Mouse (Mus musculus): ENCODE results near the gene Nek3. TPM values are rescaled to one million over a fixed set of nuclear protein-coding genes. Genes with fewer than 3 reads are reported as not detected.
A peak's percentile ranks its signal among the peaks of the same experiment; 100 is the strongest.
"Not testable (repeated sequence)": the region's sequence is repeated elsewhere in the genome, so short reads cannot be mapped to it uniquely, and the experiment has no call there.

The Nek3 gene
- total RNA-seq, 2 experiments from 2014 or later, result 1.7 to 2.3 TPM

GRCm38 (mm10) chr8:22147706-22148366 lies 18.4 kb downstream of the Nek3 start:
- intact Hi-C loops (cut with DNase I), result no loop called here
- no peak for DNase-seq (ENCODE audit: low spot score)

GRCm38 (mm10) chr8:22145831-22146230 lies 20.4 kb downstream of the Nek3 start:
- DNase-seq (ENCODE audit: low spot score), result no peak
- intact Hi-C loops (cut with DNase I), result no loop called here

DNA sequence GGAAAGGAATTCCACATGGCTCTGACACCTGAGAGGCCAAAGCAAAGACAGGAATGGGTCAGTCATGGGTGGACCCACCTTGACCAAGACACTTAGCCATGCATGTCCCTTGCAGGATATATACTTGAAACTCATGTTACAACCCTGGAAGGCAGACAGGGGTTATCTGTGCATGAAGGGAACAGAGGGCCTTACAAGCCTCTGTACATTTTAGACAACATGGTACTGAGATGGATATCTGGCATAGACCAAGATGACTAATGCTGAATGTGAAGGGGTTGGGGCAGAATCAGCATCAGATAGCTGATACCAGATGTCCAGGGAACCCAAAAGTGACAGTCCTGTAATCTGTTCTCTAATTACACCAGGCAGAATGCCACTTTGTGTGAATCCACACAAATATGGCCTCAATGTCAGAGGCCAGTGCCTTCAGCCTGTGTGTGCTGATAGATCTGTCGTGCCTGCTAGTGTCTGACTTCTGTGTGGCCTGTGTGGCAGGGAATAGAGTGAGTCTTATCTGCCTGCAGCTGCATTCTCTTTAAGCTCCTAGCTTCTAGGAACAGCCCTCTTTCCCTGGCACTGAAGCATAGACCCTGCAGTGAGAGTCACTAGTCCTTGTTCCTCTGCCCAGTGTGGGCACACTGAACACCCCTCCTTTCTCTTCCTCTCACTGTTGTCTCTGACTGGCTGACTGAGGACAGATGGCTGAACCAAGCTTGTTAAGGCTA lies 22.3 kb downstream of the Nek3 start:
- DNase-seq (ENCODE audit: low spot score), result no peak
- intact Hi-C loops (cut with DNase I), result no loop called here

DNA sequence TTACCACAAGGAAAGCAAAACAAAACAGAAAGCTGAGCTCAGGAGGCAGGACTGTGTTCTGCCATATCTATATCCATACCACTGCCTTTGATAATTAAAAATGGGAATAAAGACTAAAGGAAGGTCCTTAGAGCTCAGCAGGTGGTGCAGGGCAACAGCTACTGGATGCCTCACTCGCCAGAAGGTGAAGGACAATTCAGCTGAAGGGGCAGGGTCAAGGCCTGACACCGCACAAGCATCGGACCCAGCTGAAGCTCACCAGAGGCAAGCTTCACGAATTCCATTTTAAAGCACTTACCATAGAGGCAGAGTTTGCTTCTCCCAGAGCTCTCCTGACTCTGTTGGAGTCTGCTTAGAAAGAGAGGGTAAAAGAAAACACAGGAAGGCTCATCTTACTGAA lies 23.6 kb downstream of the Nek3 start:
- intact Hi-C loops (cut with DNase I), result no loop called here
- DNase-seq (ENCODE audit: low spot score), result no peak

DNA sequence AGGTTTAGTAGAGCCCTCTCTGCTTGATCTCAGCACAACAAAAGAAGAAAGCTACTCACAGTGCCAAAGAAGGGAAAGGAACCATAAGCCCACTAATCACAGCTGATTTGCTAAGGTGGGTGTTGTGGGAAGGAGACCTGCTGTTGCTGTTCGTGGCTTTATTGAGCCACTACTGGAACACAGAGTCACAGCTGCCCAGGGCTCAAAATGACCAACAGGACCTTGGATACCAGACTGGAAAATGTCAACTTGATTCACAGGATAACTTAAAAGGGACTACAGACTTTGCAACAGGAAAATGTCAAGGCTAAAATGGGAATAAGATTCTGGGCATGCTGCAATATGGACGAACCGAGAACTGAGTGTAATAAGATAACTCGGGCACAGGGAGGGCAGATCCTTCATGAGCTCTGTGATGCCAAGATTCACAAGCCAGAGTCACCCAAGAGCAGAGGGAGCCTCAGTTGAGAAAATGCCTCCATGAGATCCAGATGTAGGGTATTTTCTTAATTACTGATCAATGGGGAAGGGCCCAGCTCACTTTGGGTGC lies 24.3 kb downstream of the Nek3 start:
- no peak for DNase-seq (ENCODE audit: low spot score)
- intact Hi-C loops (cut with DNase I), result no loop called here

GRCm38 (mm10) chr8:22136462-22136861 lies 29.8 kb downstream of the Nek3 start:
- peak; percentile 3 for DNase-seq (ENCODE audit: low spot score)
- intact Hi-C loops (cut with DNase I), result not testable (repeated sequence)

GRCm38 (mm10) chr8:22134750-22135135 lies 31.5 kb downstream of the Nek3 start:
- no peak for DNase-seq (ENCODE audit: low spot score)
- intact Hi-C loops (cut with DNase I), result no loop called here

DNA sequence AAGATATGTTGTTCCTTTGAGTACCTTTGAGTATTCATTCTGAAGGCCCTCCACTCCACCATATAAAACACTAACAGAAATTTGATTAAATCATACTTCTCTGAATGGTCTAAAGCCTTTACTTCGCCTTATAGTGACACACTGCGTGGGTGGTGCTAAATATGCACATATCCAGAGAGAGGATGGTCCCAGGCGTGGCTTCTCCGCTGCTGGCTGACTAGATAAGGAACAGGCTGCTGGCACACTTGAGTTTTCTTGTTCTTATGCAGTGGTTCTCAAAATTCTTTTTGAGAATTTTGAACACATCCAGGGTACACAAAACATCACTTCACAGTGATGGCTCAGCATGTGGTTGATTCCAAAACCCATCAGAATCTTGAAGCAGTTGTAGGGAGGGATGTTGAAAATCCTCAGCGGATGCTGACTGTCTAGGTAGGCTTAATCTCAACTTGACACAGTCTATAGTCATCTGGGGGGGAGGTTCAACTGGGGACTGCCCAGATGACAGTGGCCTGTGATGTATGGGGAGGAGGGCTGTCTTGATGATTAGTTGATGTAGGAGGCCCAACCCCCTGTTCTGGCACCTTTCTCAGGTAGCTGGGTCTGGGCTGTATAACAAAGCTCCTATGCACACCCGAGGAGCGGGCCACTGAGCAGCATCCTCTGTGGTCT lies 32.0 kb downstream of the Nek3 start:
- DNase-seq (ENCODE audit: low spot score), result no peak
- intact Hi-C loops (cut with DNase I), result no loop called here

GRCm38 (mm10) chr8:22132062-22132461 lies 34.2 kb downstream of the Nek3 start:
- intact Hi-C loops (cut with DNase I), result no loop called here

GRCm38 (mm10) chr8:22124220-22125152 lies 41.7 kb downstream of the Nek3 start, which contains the start of gene Nek5:
Nek5 (minus strand) TSS chr8:22125053.
- intact Hi-C loops (cut with DNase I), result no loop called here
- no peak for DNase-seq (ENCODE audit: low spot score)

More at GRCm38 (mm10) chr8:22132062-22132461, 34.2 kb downstream of the Nek3 start:
- DNase-seq (ENCODE audit: low spot score), result no peak

DNA sequence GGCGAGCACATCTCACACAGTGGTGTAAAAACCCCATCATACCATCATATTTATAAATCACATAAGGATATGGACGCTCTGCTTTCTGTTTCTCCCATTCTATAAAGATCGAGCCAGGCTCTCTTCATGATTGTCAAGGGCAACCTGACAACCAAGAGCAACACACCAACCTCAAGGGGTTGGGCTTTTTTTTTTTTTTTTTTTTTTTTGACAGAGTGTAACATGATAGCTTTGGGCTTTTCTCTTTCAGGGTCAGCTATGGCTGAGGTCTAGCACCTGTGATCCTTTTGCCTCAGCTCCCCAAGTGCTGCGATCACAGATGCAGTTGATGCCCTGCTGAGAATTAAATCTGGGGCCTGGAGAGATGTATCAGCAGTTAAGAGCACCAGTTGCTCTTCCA lies 59.2 kb downstream of the Nek3 start:
- no peak for DNase-seq (ENCODE audit: low spot score)
- intact Hi-C loops (cut with DNase I), result no loop called here

GRCm38 (mm10) chr8:22091568-22091967 lies 74.7 kb downstream of the Nek3 start:
- intact Hi-C loops (cut with DNase I), result loop anchor here (10.0 kb wide), 1 partner anchor 97 kb away; no protein-coding TSS in a partner anchor
- DNase-seq (ENCODE audit: low spot score), result no peak

- no peak for DNase-seq (ENCODE audit: low spot score)
- intact Hi-C loops (cut with DNase I), result no loop called here
Measured at GRCm38 (mm10) chr8:22089226-22089625, 77.0 kb downstream of the Nek3 start.

- no peak for DNase-seq (ENCODE audit: low spot score)
- intact Hi-C loops (cut with DNase I), result no loop called here
Measured at GRCm38 (mm10) chr8:22079313-22080007, 86.8 kb downstream of the Nek3 start.

Other genes with a start within 250 kb of the Nek3 start
- not detected for gene Defb15, start 233.7 kb downstream of the Nek3 start, total RNA-seq (2021)
- not detected for gene Defb35, start 228.1 kb downstream of the Nek3 start, total RNA-seq (2021)
- gene Defb13, start 219.7 kb downstream of the Nek3 start, total RNA-seq (2021), result not detected
- not detected for gene Fam90a1a, start 207.7 kb downstream of the Nek3 start, total RNA-seq (2021)
- gene Ccdc70, start 196.7 kb downstream of the Nek3 start, total RNA-seq (2021), result not detected
- gene Atp7b, start 106.1 kb downstream of the Nek3 start, total RNA-seq (2021), result under 1 TPM; 0.08 to 0.11 TPM
- 1 to 10 TPM; 7.6 to 8.3 TPM for gene Alg11, start 105.7 kb downstream of the Nek3 start, total RNA-seq (2021)
- not detected for gene Nek5, start 41.4 kb downstream of the Nek3 start, total RNA-seq (2021)
- gene Ckap2, start 19.4 kb upstream of the Nek3 start, total RNA-seq (2021), result under 1 TPM; 0.65 to 0.67 TPM
- 10 to 100 TPM; 27.4 to 27.7 TPM for gene Vps36, start 26.4 kb upstream of the Nek3 start, total RNA-seq (2021)
- gene Thsd1, start 60.9 kb upstream of the Nek3 start, total RNA-seq (2021), result 1 to 10 TPM; 5.4 to 6.2 TPM
- gene Tpte, start 117.0 kb upstream of the Nek3 start, total RNA-seq (2021), result not detected
- gene Slc25a15, start 232.2 kb upstream of the Nek3 start, total RNA-seq (2021), result 10 to 100 TPM; 12.7 to 12.9 TPM
- gene Mrps31, start 244.9 kb upstream of the Nek3 start, total RNA-seq (2021), result 10 to 100 TPM; 62.2 to 63.9 TPM

All from heart, postnatal 25 days (tissue).